In the genomic region with DNA sequence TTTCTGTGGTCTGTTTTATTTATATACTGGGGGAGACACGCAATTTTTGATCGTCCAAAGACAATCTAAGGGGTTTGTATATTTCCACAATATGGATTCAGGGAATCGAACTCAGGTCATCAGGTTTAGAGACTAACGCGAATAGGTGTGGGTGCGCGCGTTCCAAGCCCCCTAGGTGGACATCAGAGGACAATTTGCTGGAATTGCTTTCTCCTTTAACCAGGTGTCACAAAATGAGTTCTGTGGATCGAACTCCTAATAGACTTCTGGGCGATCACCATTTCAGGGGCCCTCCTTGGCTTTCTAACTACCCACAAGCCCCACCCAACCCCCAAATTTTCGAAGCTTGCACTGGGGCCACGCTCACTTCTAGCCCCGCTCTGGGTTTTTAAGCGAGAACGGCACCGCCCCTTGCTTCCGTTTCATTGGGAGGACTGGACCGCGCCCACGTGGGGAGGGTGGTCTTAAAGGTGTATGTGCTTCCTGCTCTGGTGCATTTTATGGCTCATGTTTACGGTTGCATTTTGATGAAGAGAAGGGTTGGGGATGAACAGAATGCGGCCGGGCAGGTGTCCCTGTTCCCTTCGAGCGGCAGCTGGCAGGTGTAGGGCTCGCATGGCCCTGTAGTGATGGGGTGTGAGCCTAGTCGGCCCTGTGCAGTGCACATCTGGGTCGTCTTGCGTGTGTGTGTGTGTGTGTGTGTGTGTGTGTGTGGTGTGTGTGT, we compare ENCODE assay signal across 8 mouse cellular contexts. TPM values are rescaled to one million over a fixed set of nuclear protein-coding genes. Genes with fewer than 3 reads are reported as not detected.
DNase-seq lines count a peak whose midpoint lies in the region; ATAC-seq lines count a peak whose summit lies in the region.

No protein-coding gene starts in this region.

- 6% methylated on average over 28 of the region's 29 CpGs for WGBS in hindbrain, embryonic 13.5 days
- under 1% methylated on average over 27 of the region's 29 CpGs for WGBS in macrophage (ENCODE audit: missing documents)

- peak overlapping the region; percentile 83 for H3K27ac ChIP-seq in hindbrain, embryonic 13.5 days
- peak overlapping the region; percentile 65 for H3K27ac ChIP-seq in macrophage

- peak overlapping the region; percentile 87 for H3K4me2 ChIP-seq in hindbrain, embryonic 13.5 days

- peaks cover 37% of the 10 kb centered on the region for H3K79me2 ChIP-seq in macrophage (ENCODE audit: inconsistent target)

- peak overlapping the region; percentile 72 for H3K9ac ChIP-seq in hindbrain, embryonic 13.5 days

- H3K27me3 ChIP-seq in hindbrain, embryonic 13.5 days = no peaks in the 10 kb centered on the region

- H3K4me1 ChIP-seq in hindbrain, embryonic 13.5 days (replicated peaks) = peaks cover 52% of the 10 kb centered on the region

- peak overlapping the region; percentile 88 for H3K4me3 ChIP-seq in hindbrain, embryonic 13.5 days
- H3K4me3 ChIP-seq in macrophage (ENCODE audit: inconsistent target) = peak overlapping the region; percentile 55

- H3K36me3 ChIP-seq in hindbrain, embryonic 13.5 days = peaks cover 14% of the 10 kb centered on the region
- H3K36me3 ChIP-seq in macrophage (ENCODE audit: inconsistent target) = no peaks in the 10 kb centered on the region

- no peaks in the 10 kb centered on the region for H3K9me3 ChIP-seq in hindbrain, embryonic 13.5 days

- peak; percentile 86 for DNase-seq in Muller cell, postnatal 12 days (ENCODE audit: inconsistent ontology term)
- DNase-seq in cerebellum, adult 9-11 months = peak; percentile 85
- DNase-seq in frontal cortex, postnatal 10 days (ENCODE audit: low spot score in 2 of 2) = peak; percentile 72 to 76
- peak; percentile 69 to 80 for DNase-seq in left cerebral cortex, adult 18-20 months (ENCODE audit: low spot score in 2 of 2)
- DNase-seq in right cerebral cortex, adult 2 months (ENCODE audit: low spot score in 2 of 2) = peak; percentile 79 to 84
- DNase-seq in urinary bladder, postnatal 14 days (ENCODE audit: low spot score) = peak; percentile 88

- peak; percentile 22; the same call in 1 of the 2 replicates for ATAC-seq in hindbrain, embryonic 13.5 days (ENCODE audit: low FRiP score)

RNA-seq across cellular contexts. Expression of a gene that starts 1.0 kb away (rescaled TPM):
- 58.4 and 62.3 TPM in 2 replicates for polyA plus RNA-seq in hindbrain, embryonic 13.5 days (2015; fragmentation: Nextera tagmentation; extraction: Ambion mirVana)
- 10 to 100 TPM; 27.8 to 28.8 TPM for total RNA-seq in left cerebral cortex, adult 18-20 months (2021)
- total RNA-seq in macrophage (2018; cell fraction: chromatin; rRNA removed) = 100 to 1,000 TPM in 1 of 26 experiments, 10 to 100 TPM in 25; 30.3 to 113 (median 63.8) TPM
- total RNA-seq in macrophage (2018; cell fraction: cytosol; rRNA removed) = 10 to 100 TPM; 18.8 to 27.9 (median 23.9) TPM
- total RNA-seq in macrophage (2018; cell fraction: nucleus; rRNA removed) = 10 to 100 TPM; 29.0 to 59.1 (median 42.5) TPM
- 19.6 to 22.5 TPM (median 21.5 TPM) in 3 replicates for polyA plus RNA-seq in macrophage (2018)

RNA-seq across cellular contexts. Expression of a gene that starts 7.7 kb away (rescaled TPM):
- polyA plus RNA-seq in hindbrain, embryonic 13.5 days (2015; fragmentation: Nextera tagmentation; extraction: Ambion mirVana) = 561 and 576 TPM in 2 replicates
- total RNA-seq in left cerebral cortex, adult 18-20 months (2021) = 100 to 1,000 TPM; 899 to 919 TPM
- 100 to 1,000 TPM; 161 to 373 (median 228) TPM for total RNA-seq in macrophage (2018; cell fraction: chromatin; rRNA removed)
- total RNA-seq in macrophage (2018; cell fraction: cytosol; rRNA removed) = 1,000 to 10,000 TPM in 11 of 26 experiments, 100 to 1,000 TPM in 15; 644 to 1,256 (median 896) TPM
- 100 to 1,000 TPM; 248 to 505 (median 331) TPM for total RNA-seq in macrophage (2018; cell fraction: nucleus; rRNA removed)
- polyA plus RNA-seq in macrophage (2018) = 749 to 1,081 TPM (median 1,012 TPM) in 3 replicates

RNA-seq across cellular contexts. Expression of a gene that starts 14.1 kb away (rescaled TPM):
- 59.1 and 61.7 TPM in 2 replicates for polyA plus RNA-seq in hindbrain, embryonic 13.5 days (2015; fragmentation: Nextera tagmentation; extraction: Ambion mirVana)
- total RNA-seq in left cerebral cortex, adult 18-20 months (2021) = 10 to 100 TPM; 77.4 to 80.3 TPM
- total RNA-seq in macrophage (2018; cell fraction: chromatin; rRNA removed) = 10 to 100 TPM; 33.3 to 98.4 (median 63.9) TPM
- 10 to 100 TPM; 23.9 to 52.8 (median 37.5) TPM for total RNA-seq in macrophage (2018; cell fraction: cytosol; rRNA removed)
- total RNA-seq in macrophage (2018; cell fraction: nucleus; rRNA removed) = 10 to 100 TPM; 25.6 to 59.4 (median 45.8) TPM
- 41.2 to 57.0 TPM (median 43.5 TPM) in 3 replicates for polyA plus RNA-seq in macrophage (2018)

RNA-seq across cellular contexts. Expression of a gene that starts 15.0 kb away (rescaled TPM):
- 0.13 and 0.26 TPM in 2 replicates for polyA plus RNA-seq in hindbrain, embryonic 13.5 days (2015; fragmentation: Nextera tagmentation; extraction: Ambion mirVana)
- total RNA-seq in left cerebral cortex, adult 18-20 months (2021) = not detected
- not detected for total RNA-seq in macrophage (2018; cell fraction: chromatin; rRNA removed)
- total RNA-seq in macrophage (2018; cell fraction: cytosol; rRNA removed) = not detected
- total RNA-seq in macrophage (2018; cell fraction: nucleus; rRNA removed) = not detected
- polyA plus RNA-seq in macrophage (2018) = not detected in 3 replicates

RNA-seq across cellular contexts. Expression of a gene that starts 33.2 kb away (rescaled TPM):
- polyA plus RNA-seq in hindbrain, embryonic 13.5 days (2015; fragmentation: Nextera tagmentation; extraction: Ambion mirVana) = 0.09 and 0.10 TPM in 2 replicates
- total RNA-seq in left cerebral cortex, adult 18-20 months (2021) = not detected
- total RNA-seq in macrophage (2018; cell fraction: chromatin; rRNA removed) = not detected
- not detected for total RNA-seq in macrophage (2018; cell fraction: cytosol; rRNA removed)
- total RNA-seq in macrophage (2018; cell fraction: nucleus; rRNA removed) = not detected
- not detected in 3 replicates for polyA plus RNA-seq in macrophage (2018)

Comparison
In these comparisons a context has a peak if more than half of its experiments do, and no peak if none do; other contexts are left out.
1. Peak in every context shown above with its lines: DNase-seq, ATAC-seq, H3K4me3 ChIP-seq and H3K27ac ChIP-seq.